ENCODE assay signal across 29 mouse cellular contexts in the genomic region with DNA sequence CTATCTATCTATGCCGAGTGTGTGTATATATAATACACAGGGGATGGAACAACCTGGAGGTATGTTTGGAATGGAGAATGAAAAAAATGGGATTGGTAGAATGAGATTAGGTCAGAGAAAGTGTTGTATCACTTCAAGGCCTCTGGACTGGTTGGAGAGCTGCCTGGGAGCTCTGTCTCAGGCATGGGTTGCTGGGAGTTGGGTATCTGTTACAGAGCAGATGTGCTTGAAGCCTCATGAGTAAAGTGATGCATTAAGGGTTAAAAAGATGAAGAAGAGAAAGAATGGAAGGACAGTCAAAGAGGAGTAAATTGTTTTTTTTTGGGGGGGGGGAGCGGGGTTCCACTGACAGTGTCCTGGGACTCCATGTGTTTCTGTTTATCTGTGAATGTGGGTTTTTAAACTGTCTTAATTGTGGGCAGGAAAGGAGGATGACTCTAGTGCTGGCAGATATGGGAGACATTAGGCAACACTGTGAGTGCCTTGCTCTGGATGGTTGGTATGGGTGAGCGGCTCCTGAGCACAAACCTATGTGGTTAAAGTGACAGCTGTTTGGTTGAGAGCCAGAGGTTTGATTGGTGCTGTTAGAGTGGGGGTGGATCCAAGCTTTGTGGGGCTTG.
A peak's percentile ranks its signal among the peaks of the same experiment; 100 is the strongest.
DNase-seq lines count a peak whose midpoint lies in the region; ATAC-seq lines count a peak whose summit lies in the region.
"Had no signal": no experiment of that assay in that cellular context is flagged by ENCODE, and none has a peak within 500 bp of the region (broad histone marks: within the 10 kb centered on the region; RNA-seq: fewer than 3 reads in every experiment).

No protein-coding gene starts in this region.

- H3K9me3 ChIP-seq in liver, embryonic 13.5 days (replicated peaks): no peaks in the 10 kb centered on the region
- no peaks in the 10 kb centered on the region for H3K9me3 ChIP-seq in forebrain, embryonic 15.5 days
- H3K9me3 ChIP-seq in intestine, embryonic 16.5 days (ENCODE audit: control insufficient read depth, low read length): no peaks in the 10 kb centered on the region
- H3K9me3 ChIP-seq: neural tube, embryonic 15.5 days had no signal

- H3K27ac ChIP-seq in liver, embryonic 13.5 days: no peak overlapping the region
- no peak overlapping the region for H3K27ac ChIP-seq in forebrain, embryonic 15.5 days (replicated peaks)
- no peak overlapping the region for H3K27ac ChIP-seq in intestine, embryonic 16.5 days (ENCODE audit: low read length)
- H3K27ac ChIP-seq: hindbrain, embryonic 14.5 days; neural tube, embryonic 15.5 days had no signal

- 55% methylated on average over 3 of the region's 3 CpGs for WGBS in liver, embryonic 13.5 days (ENCODE audit: insufficient replicate concordance)
- 87% methylated on average over 3 of the region's 3 CpGs for WGBS in forebrain, embryonic 15.5 days
- WGBS in intestine, embryonic 16.5 days: 86% methylated on average over 3 of the region's 3 CpGs

- no peak overlapping the region for H3K9ac ChIP-seq in liver, embryonic 13.5 days
- no peak overlapping the region for H3K9ac ChIP-seq in forebrain, embryonic 15.5 days (replicated peaks)
- no peak overlapping the region for H3K9ac ChIP-seq in intestine, embryonic 16.5 days (ENCODE audit: low read depth, low read length)
- H3K9ac ChIP-seq: forebrain, postnatal 0 days; hindbrain, embryonic 14.5 days; neural tube, embryonic 15.5 days had no signal

- H3K36me3 ChIP-seq in liver, embryonic 13.5 days: no peaks in the 10 kb centered on the region
- no peaks in the 10 kb centered on the region for H3K36me3 ChIP-seq in forebrain, embryonic 15.5 days
- no peaks in the 10 kb centered on the region for H3K36me3 ChIP-seq in intestine, embryonic 16.5 days (ENCODE audit: control insufficient read depth, insufficient read depth, low read length)
- H3K36me3 ChIP-seq: neural tube, embryonic 15.5 days had no signal

- no peak overlapping the region for H3K4me3 ChIP-seq in liver, embryonic 13.5 days (replicated peaks)
- no peak overlapping the region for H3K4me3 ChIP-seq in forebrain, embryonic 15.5 days
- no peak overlapping the region for H3K4me3 ChIP-seq in intestine, embryonic 16.5 days (ENCODE audit: low read length)
- H3K4me3 ChIP-seq: erythroblast, embryonic 14.5 days; neural tube, embryonic 15.5 days had no signal

- 0 out of 2 replicates have a peak, but pooled peaks have one; percentile 20 for ATAC-seq in liver, embryonic 13.5 days (ENCODE audit: low read depth)
- ATAC-seq in megakaryocyte progenitor cell, adult 5-6 weeks (replicated peaks; ENCODE audit: poor library complexity): peak; percentile 89
- ATAC-seq in forebrain, embryonic 15.5 days (replicated peaks): no peak
- ATAC-seq in intestine, embryonic 16.5 days: no peak
- ATAC-seq: forebrain, postnatal 0 days; lung, postnatal 0 days had no signal

- no peaks in the 10 kb centered on the region for H3K27me3 ChIP-seq in liver, embryonic 13.5 days
- no peaks in the 10 kb centered on the region for H3K27me3 ChIP-seq in forebrain, embryonic 15.5 days
- H3K27me3 ChIP-seq in intestine, embryonic 16.5 days (replicated peaks; ENCODE audit: control insufficient read depth, insufficient read depth, low read length): no peaks in the 10 kb centered on the region
- H3K27me3 ChIP-seq: neural tube, embryonic 15.5 days had no signal

- DNase-seq in liver, embryonic 13.5 days: no peak
- DNase-seq in liver (no peak), adipocyte (ENCODE audit: low spot score) (peak; percentile 8)
- no peak for DNase-seq in right cerebral cortex, postnatal 36 days (ENCODE audit: low spot score in 2 of 2)
- DNase-seq: adrenal gland, postnatal 25 days; B cell, adult 2 months; cerebellum, adult 18-20 months; forebrain, postnatal 0 days; gastrocnemius, postnatal 10 days; heart, postnatal 36 days; kidney, adult 18-20 months; kidney, postnatal 4 days; layer of hippocampus, postnatal 36 days; left cerebral cortex, postnatal 4 days; lung, postnatal 4 days; midbrain, embryonic 14.5 days; retina, postnatal 1 day; right cerebral cortex, postnatal 14 days; spleen, adult 18-20 months; thymus, adult 2 months; thymus, postnatal 36 days had no signal

- no peak overlapping the region for H3K4me2 ChIP-seq in liver, embryonic 13.5 days
- no peak overlapping the region for H3K4me2 ChIP-seq in forebrain, embryonic 15.5 days (replicated peaks)
- no peak overlapping the region for H3K4me2 ChIP-seq in intestine, embryonic 16.5 days (ENCODE audit: low read depth, low read length)
- H3K4me2 ChIP-seq: heart, embryonic 11.5 days; hindbrain, embryonic 14.5 days; neural tube, embryonic 15.5 days had no signal

- H3K4me1 ChIP-seq in liver, embryonic 13.5 days (replicated peaks): peaks cover 10% of the 10 kb centered on the region
- H3K4me1 ChIP-seq in forebrain, embryonic 15.5 days: no peaks in the 10 kb centered on the region
- no peaks in the 10 kb centered on the region for H3K4me1 ChIP-seq in intestine, embryonic 16.5 days (ENCODE audit: control insufficient read depth, insufficient read depth, low read length)

Comparison
In these comparisons a context has a peak if more than half of its experiments do, and no peak if none do; other contexts are left out.
1. ATAC-seq: peak in liver, embryonic 13.5 days (single experiment) and megakaryocyte progenitor cell, adult 5-6 weeks (single experiment); none in forebrain, embryonic 15.5 days (single experiment) and intestine, embryonic 16.5 days (single experiment).